Mouse (Mus musculus) CH12.LX (cell line): ENCODE results near the gene Zfp747. TPM values are rescaled to one million over a fixed set of nuclear protein-coding genes. Genes with fewer than 3 reads are reported as not detected.

Experiments
- DNase-seq: peaks from one replicate; pipeline ENCODE4 v3.0.0-alpha.2; 2013; ENCODE audit errors: extremely low read depth
- H3K27ac ChIP-seq: 2 replicates; pipeline ENCODE4 v1.5.1; 2012; ENCODE audit warnings: low read depth, mild to moderate bottlenecking, control low read depth, moderate library complexity; ENCODE audit not compliant: insufficient read depth
- H3K27me3 ChIP-seq: replicated peaks from 2 replicates; pipeline ENCODE3; 2012; ENCODE audit warnings: inconsistent platforms
- H3K36me3 ChIP-seq, 2 experiments: replicated peaks in 1 of 2; 2 replicates each; pipeline versions ENCODE3 to v1.6.1; 2012; ENCODE audit warnings: inconsistent platforms in 1 of 2, low read length in 1 of 2, mild to moderate bottlenecking in 1 of 2, mixed read lengths in 1 of 2, moderate library complexity in 1 of 2; ENCODE audit not compliant: control insufficient read depth in 1 of 2, insufficient read depth in 1 of 2
- H3K4me1 ChIP-seq, 2 experiments: 2 replicates each; pipeline ENCODE4 v1.6.1; 2012; ENCODE audit warnings: inconsistent platforms in 1 of 2, moderate library complexity in 1 of 2; ENCODE audit not compliant: insufficient read depth in 2 of 2, control insufficient read depth in 1 of 2
- H3K4me2 ChIP-seq: 2 replicates; pipeline ENCODE4 v1.6.1; 2012; ENCODE audit warnings: low read depth, mild to moderate bottlenecking, control low read depth; ENCODE audit not compliant: poor library complexity, insufficient read depth, severe bottlenecking
- H3K4me3 ChIP-seq, 3 experiments: fragments of 150-350 bp in 1 of 3; sonication (generic) in 1 of 3; replicated peaks in 1 of 3; 2 replicates each; pipeline versions ENCODE3 to v1.5.1; 2011 to 2012; ENCODE audit warnings: low read depth in 2 of 3, low read length in 2 of 3, mild to moderate bottlenecking in 2 of 3, moderate library complexity in 2 of 3, control low read depth in 1 of 3, improper control_type of control experiment in 1 of 3, inconsistent platforms in 1 of 3, mixed read lengths in 1 of 3; ENCODE audit not compliant: poor library complexity in 1 of 3
- H3K79me2 ChIP-seq: replicated peaks from 2 replicates; pipeline ENCODE4 v1.6.1; 2012; ENCODE audit warnings: mild to moderate bottlenecking, moderate library complexity; ENCODE audit not compliant: control insufficient read depth, poor library complexity, insufficient read depth, severe bottlenecking; ENCODE audit errors: extremely low read depth
- H3K9ac ChIP-seq: 2 replicates; pipeline ENCODE4 v1.6.1; 2012; ENCODE audit warnings: low read depth, mild to moderate bottlenecking, control low read depth, moderate library complexity; ENCODE audit not compliant: insufficient read depth
- H3K9me3 ChIP-seq: replicated peaks from 2 replicates; pipeline ENCODE3; 2012; ENCODE audit warnings: low read length, inconsistent platforms, mixed read lengths
- BHLHE40 ChIP-seq: IDR thresholded peaks from 2 replicates; pipeline ENCODE4 v1.6.1; 2011; ENCODE audit warnings: mild to moderate bottlenecking, low read depth, low read length, improper control_type of control experiment
- CHD1 ChIP-seq: IDR thresholded peaks from 2 replicates; pipeline ENCODE4 v1.6.1; 2012; ENCODE audit warnings: low read depth, low read length, improper control_type of control experiment, inconsistent platforms
- CHD2 ChIP-seq: IDR thresholded peaks from 2 replicates; pipeline ENCODE4 v1.6.1; 2011; ENCODE audit warnings: low read length, improper control_type of control experiment
- CTCF ChIP-seq, 2 experiments: IDR thresholded peaks in 1 of 2; conservative IDR thresholded peaks in 1 of 2; 2 replicates each; pipeline ENCODE4 v1.5.1; 2011 to 2012; ENCODE audit warnings: low read depth in 2 of 2, low read length in 2 of 2, improper control_type of control experiment in 1 of 2, inconsistent platforms in 1 of 2, mild to moderate bottlenecking in 1 of 2, moderate library complexity in 1 of 2
- E2F4 ChIP-seq: IDR thresholded peaks from 2 replicates; pipeline ENCODE4 v1.6.1; 2011; ENCODE audit warnings: low read depth, low read length, improper control_type of control experiment; ENCODE audit not compliant: insufficient replicate concordance
- ELF1 ChIP-seq: IDR thresholded peaks from 2 replicates; pipeline ENCODE4 v1.6.1; 2014; ENCODE audit warnings: low read depth, mild to moderate bottlenecking, inconsistent platforms, low read length, improper control_type of control experiment
- EP300 ChIP-seq: IDR thresholded peaks from 2 replicates; pipeline ENCODE4 v1.6.1; 2011; ENCODE audit warnings: low read length, improper control_type of control experiment
- ETS1 ChIP-seq: conservative IDR thresholded peaks from 2 replicates; pipeline ENCODE4 v1.6.1; 2012; ENCODE audit warnings: low read depth, mild to moderate bottlenecking, inconsistent platforms, low read length, improper control_type of control experiment, moderate library complexity
- GABPA ChIP-seq: IDR thresholded peaks from 2 replicates; pipeline ENCODE4 v1.6.1; 2012; ENCODE audit warnings: low read depth, low read length, improper control_type of control experiment, inconsistent platforms; ENCODE audit not compliant: insufficient replicate concordance
- HCFC1 ChIP-seq: IDR thresholded peaks from 2 replicates; pipeline ENCODE4 v1.6.1; 2012; ENCODE audit warnings: low read depth, mild to moderate bottlenecking, inconsistent platforms, low read length, improper control_type of control experiment
- IRF4 ChIP-seq: IDR thresholded peaks from 2 replicates; pipeline ENCODE4 v1.6.1; 2014; ENCODE audit warnings: low read depth, mild to moderate bottlenecking, inconsistent platforms, low read length, improper control_type of control experiment
- JUN ChIP-seq: IDR thresholded peaks from 2 replicates; pipeline ENCODE4 v1.6.1; 2011; ENCODE audit warnings: low read depth, mild to moderate bottlenecking, low read length, improper control_type of control experiment, moderate library complexity; ENCODE audit not compliant: insufficient read depth
- JUND ChIP-seq: conservative IDR thresholded peaks from 2 replicates; pipeline ENCODE4 v1.6.1; 2011; ENCODE audit warnings: low read depth, low read length, improper control_type of control experiment
- KAT2A ChIP-seq: IDR thresholded peaks from 2 replicates; pipeline ENCODE4 v1.6.1; 2012; ENCODE audit warnings: low read length, improper control_type of control experiment, inconsistent platforms; ENCODE audit not compliant: insufficient replicate concordance
- MAFK ChIP-seq: IDR thresholded peaks from 2 replicates; pipeline ENCODE4 v1.6.1; 2011; ENCODE audit warnings: low read length, improper control_type of control experiment; ENCODE audit not compliant: insufficient replicate concordance
- MAX ChIP-seq: IDR thresholded peaks from 2 replicates; pipeline ENCODE4 v1.6.1; 2011; ENCODE audit warnings: low read length, improper control_type of control experiment
- MAZ ChIP-seq: IDR thresholded peaks from 2 replicates; pipeline ENCODE4 v1.6.1; 2012; ENCODE audit warnings: low read depth, mild to moderate bottlenecking, inconsistent platforms, low read length, improper control_type of control experiment, moderate library complexity
- MEF2A ChIP-seq: IDR thresholded peaks from 2 replicates; pipeline ENCODE4 v1.6.1; 2014; ENCODE audit warnings: low read depth, mild to moderate bottlenecking, inconsistent platforms, low read length, improper control_type of control experiment, borderline replicate concordance
- MXI1 ChIP-seq: IDR thresholded peaks from 2 replicates; pipeline ENCODE4 v1.6.1; 2011; ENCODE audit warnings: mild to moderate bottlenecking, low read depth, low read length, improper control_type of control experiment
- MYC ChIP-seq: IDR thresholded peaks from 2 replicates; pipeline ENCODE4 v1.6.1; 2011; ENCODE audit warnings: low read depth, mild to moderate bottlenecking, improper control_type of control experiment, low read length
- NELFE ChIP-seq: IDR thresholded peaks from 2 replicates; pipeline ENCODE4 v1.6.1; 2011; ENCODE audit warnings: low read depth, low read length, improper control_type of control experiment
- NRF1 ChIP-seq: IDR thresholded peaks from 2 replicates; pipeline ENCODE4 v1.6.1; 2014; ENCODE audit warnings: low read depth, mild to moderate bottlenecking, inconsistent platforms, low read length, improper control_type of control experiment, moderate library complexity
- PAX5 ChIP-seq: IDR thresholded peaks from 2 replicates; pipeline ENCODE4 v1.6.1; 2012; ENCODE audit warnings: low read length, inconsistent platforms, mixed read lengths
- POLR2A ChIP-seq: IDR thresholded peaks from 2 replicates; pipeline ENCODE4 v1.6.1; 2011; ENCODE audit warnings: low read depth, mild to moderate bottlenecking, improper control_type of control experiment, low read length
- POLR2AphosphoS2 ChIP-seq: IDR thresholded peaks from 2 replicates; pipeline ENCODE4 v1.6.1; 2011; ENCODE audit warnings: low read depth, low read length, improper control_type of control experiment
- RAD21 ChIP-seq: IDR thresholded peaks from 2 replicates; pipeline ENCODE4 v1.6.1; 2011; ENCODE audit warnings: low read depth, mild to moderate bottlenecking, low read length, improper control_type of control experiment, moderate library complexity
- RCOR1 ChIP-seq: conservative IDR thresholded peaks from 2 replicates; pipeline ENCODE4 v1.6.1; 2012; ENCODE audit warnings: low read depth, mild to moderate bottlenecking, inconsistent platforms, low read length, improper control_type of control experiment
- SIN3A ChIP-seq: IDR thresholded peaks from 2 replicates; pipeline ENCODE4 v1.6.1; 2012; ENCODE audit warnings: low read length, improper control_type of control experiment, inconsistent platforms
- SMC3 ChIP-seq: IDR thresholded peaks from 2 replicates; pipeline ENCODE4 v1.6.1; 2011; ENCODE audit warnings: low read depth, low read length, improper control_type of control experiment
- TBP ChIP-seq: conservative IDR thresholded peaks from 2 replicates; pipeline ENCODE4 v1.6.1; 2011; ENCODE audit warnings: low read depth, low read length, improper control_type of control experiment
- TCF12 ChIP-seq: IDR thresholded peaks from 2 replicates; pipeline ENCODE4 v1.6.1; 2014; ENCODE audit warnings: low read depth, mild to moderate bottlenecking, inconsistent platforms, low read length, improper control_type of control experiment
- UBTF ChIP-seq: IDR thresholded peaks from 2 replicates; pipeline ENCODE4 v1.6.1; 2012; ENCODE audit warnings: low read depth, mild to moderate bottlenecking, inconsistent platforms, low read length, improper control_type of control experiment, moderate library complexity
- USF1 ChIP-seq: IDR thresholded peaks from 2 replicates; pipeline ENCODE4 v1.6.1; 2014; ENCODE audit warnings: low read depth, mild to moderate bottlenecking, inconsistent platforms, low read length, improper control_type of control experiment
- USF2 ChIP-seq: conservative IDR thresholded peaks from 2 replicates; pipeline ENCODE4 v1.6.1; 2011; ENCODE audit warnings: low read depth, low read length, improper control_type of control experiment
- ZC3H11A ChIP-seq: IDR thresholded peaks from 2 replicates; pipeline ENCODE4 v1.6.1; 2012; ENCODE audit warnings: low read depth, mild to moderate bottlenecking, inconsistent platforms, low read length, improper control_type of control experiment
- ZKSCAN1 ChIP-seq: IDR thresholded peaks from 2 replicates; pipeline ENCODE4 v1.6.1; 2012; ENCODE audit warnings: low read depth, inconsistent platforms, low read length, improper control_type of control experiment, borderline replicate concordance
- ZMIZ1 ChIP-seq: IDR thresholded peaks from 2 replicates; pipeline ENCODE4 v1.6.1; 2012; ENCODE audit warnings: low read depth, mild to moderate bottlenecking, inconsistent platforms, low read length, improper control_type of control experiment
- ZNF384 ChIP-seq: IDR thresholded peaks from 2 replicates; pipeline ENCODE4 v1.6.1; 2012; ENCODE audit warnings: low read depth, low read length, improper control_type of control experiment, inconsistent platforms
- dilution Hi-C: fragments of 300-500 bp; cut with MboI; formaldehyde crosslinking; loops from 2 replicates; pipeline ENCODE4 v1.14.3; 2020; ENCODE audit warnings: low sequenced_read_pairs; ENCODE audit not compliant: extremely low pct_unique_long_range_greater_than_20kb, extremely low pct_ligation_motif_present
- in situ Hi-C: fragments of 300-500 bp; cut with MboI; formaldehyde crosslinking; loops from 3 replicates; pipeline ENCODE4 v1.14.3; 2019; ENCODE audit warnings: low sequenced_read_pairs, low pct_ligation_motif_present, low pct_unique_long_range_greater_than_20kb, mixed read lengths
- polyA plus RNA-seq: library from polyadenylated mRNA; unstranded; fragments of >175 nt; gene quantifications from 2 replicates; pipeline ENCODE4 v1.2.1, GENCODE M21; 2012; ENCODE audit warnings: low read depth; ENCODE audit not compliant: insufficient read length
- total RNA-seq, 2 experiments: library from RNA; depleted of rRNA; stranded (reverse); fragments of 300-350 nt in 1 of 2; fragments of >200 nt in 1 of 2; gene quantifications; 2 replicates each; pipeline ENCODE4 v1.2.3; 2012 to 2014

The Zfp747 gene
- total and polyA plus RNA-seq, 3 experiments, result 7.2 to 8.2 (median 7.7) TPM

- H3K27ac ChIP-seq, result peak within 1 kb of the TSS; percentile 40
- peaks cover 8% of the 10 kb centered on the region for H3K27me3 ChIP-seq
Measured at GRCm38 (mm10) chr7:127345512-127346325, 30.1 kb downstream of the Zfp747 start, which contains the start of gene Zfp768. Zfp768 (minus strand) TSS chr7:127345589.

GRCm38 (mm10) chr7:127345092-127345491, 30.8 kb downstream of the Zfp747 start:
- in situ Hi-C loops (no loop called here), dilution Hi-C loops (no loop called here)
- Histone ChIP-seq H3K4me1 (peaks cover 0 to 11% of the 10 kb centered on the region in 2 experiments; a peak in 2 of 4 replicates), H3K9me3 (no peaks in the 10 kb centered on the region), H3K79me2 (no peaks in the 10 kb centered on the region), H3K4me2 (peak overlapping the region; percentile 82), H3K27me3 (peaks cover 8% of the 10 kb centered on the region), H3K27ac (no peak overlapping the region; the same call in 1 of the 2 replicates), H3K36me3 (peaks cover 10 to 24% of the 10 kb centered on the region in 2 experiments), H3K4me3 (peak overlapping the region; percentile 69 to 84 (median 80)), H3K9ac (peak overlapping the region; percentile 93)
- no peak for DNase-seq
- TF ChIP-seq ZMIZ1 (peak; percentile 53; the same call in 1 of the 2 replicates), POLR2A (peak; percentile 64), NELFE (0 out of 2 replicates have a peak, but pooled peaks have one; percentile 13), EP300 (no peak)

More at GRCm38 (mm10) chr7:127345512-127346325, 30.1 kb downstream of the Zfp747 start, which contains the start of gene Zfp768:
- Histone ChIP-seq H3K4me1 (peaks cover 0 to 11% of the 10 kb centered on the region in 2 experiments; a peak in 2 of 4 replicates), H3K36me3 (peaks cover 10 to 24% of the 10 kb centered on the region in 2 experiments), H3K79me2 (no peaks in the 10 kb centered on the region), H3K9me3 (no peaks in the 10 kb centered on the region), H3K9ac (peak within 1 kb of the TSS; percentile 93), H3K4me2 (peak within 1 kb of the TSS; percentile 89), H3K4me3 (peak within 1 kb of the TSS; percentile 69 to 84 (median 80))
- in situ Hi-C loops, result no loop called here
- no peak for TF ChIP-seq POLR2AphosphoS2
- peak; percentile 96 for TF ChIP-seq MAZ
- no peak for TF ChIP-seq MYC
- TF ChIP-seq MAX, result peak; percentile 23; the same call in 1 of the 2 replicates
- TF ChIP-seq RAD21, result no peak
- TF ChIP-seq NRF1, result no peak
- TF ChIP-seq HCFC1, result peak; percentile 91
- TF ChIP-seq UBTF, result no peak
- peak; percentile 94 for TF ChIP-seq SIN3A
- TF ChIP-seq EP300, result no peak
- no peak for TF ChIP-seq TBP
- no peak for TF ChIP-seq E2F4
- TF ChIP-seq CHD2, result peak; percentile 75
- peak; percentile 75; the same call in 1 of the 2 replicates for TF ChIP-seq KAT2A
- TF ChIP-seq RCOR1, result 0 out of 2 replicates have a peak, but pooled peaks have one; percentile 25
- TF ChIP-seq CHD1, result no peak
- no peak for TF ChIP-seq ZC3H11A
- no peak for TF ChIP-seq MEF2A
- peak; percentile 65 for TF ChIP-seq ELF1
- peak; percentile 62; the same call in 1 of the 2 replicates for TF ChIP-seq GABPA
- peak; percentile 49; the same call in 1 of the 2 replicates for TF ChIP-seq POLR2A
- no peak for TF ChIP-seq MAFK
- peak; percentile 24; the same call in 1 of the 2 replicates for TF ChIP-seq ETS1
- TF ChIP-seq JUN, result no peak
- TF ChIP-seq IRF4, result no peak; the same call in 1 of the 2 replicates
- no peak for TF ChIP-seq USF2
- no peak for TF ChIP-seq ZKSCAN1
- no peak for TF ChIP-seq CTCF (conservative IDR thresholded peaks at IDR 0.05 in 1 of 2, IDR thresholded peaks at IDR 0.05 in 1 of 2; ENCODE audit: low read depth in 2 of 2, low read length in 2 of 2)
- TF ChIP-seq TCF12, result no peak
- peak; percentile 21; the same call in 1 of the 2 replicates for TF ChIP-seq ZMIZ1
- TF ChIP-seq MXI1, result peak; percentile 0; the same call in 1 of the 2 replicates
- TF ChIP-seq ZNF384, result no peak
- no peak for TF ChIP-seq SMC3
- no peak for TF ChIP-seq USF1
- TF ChIP-seq BHLHE40, result no peak
- TF ChIP-seq NELFE, result no peak
- no peak for TF ChIP-seq JUND
- no peak for TF ChIP-seq PAX5
- DNase-seq, result peak; percentile 85
- dilution Hi-C loops, result no loop called here
